Mouse (Mus musculus) liver, embryonic 13.5 days (tissue): Measurements from ENCODE around the gene Uck2. TPM values are rescaled to one million over a fixed set of nuclear protein-coding genes. Genes with fewer than 3 reads are reported as not detected.

ENCODE experiments used
- ATAC-seq: fragments of 200-750 bp; cut with Nextera tagmentation; 2 replicates; pipeline ENCODE4 v1.8.0; 2017; ENCODE audit warnings: low read depth, mild to moderate bottlenecking, moderate number of reproducible peaks, moderate library complexity
- DNase-seq: peaks from one replicate; pipeline ENCODE4 v3.0.0; 2022
- H3K27ac ChIP-seq: fragments of 300-500 bp; sonication (generic); 2 replicates; pipeline ENCODE4 v1.5.1; 2015; ENCODE audit warnings: moderate library complexity, mild to moderate bottlenecking, inconsistent platforms
- H3K27me3 ChIP-seq: fragments of 300-500 bp; sonication (generic); 2 replicates; pipeline ENCODE4 v1.6.1; 2015; ENCODE audit warnings: mild to moderate bottlenecking, inconsistent platforms
- H3K36me3 ChIP-seq: fragments of 300-500 bp; sonication (generic); 2 replicates; pipeline ENCODE4 v1.6.1; 2015; ENCODE audit warnings: mild to moderate bottlenecking, inconsistent platforms
- H3K4me1 ChIP-seq: fragments of 300-500 bp; sonication (generic); replicated peaks from 2 replicates; pipeline ENCODE4 v1.6.1; 2015; ENCODE audit warnings: inconsistent platforms
- H3K4me2 ChIP-seq: fragments of 300-500 bp; sonication (generic); 2 replicates; pipeline ENCODE4 v1.6.1; 2015; ENCODE audit warnings: inconsistent platforms, mild to moderate bottlenecking, moderate library complexity
- H3K4me3 ChIP-seq: fragments of 300-500 bp; sonication (generic); replicated peaks from 2 replicates; pipeline ENCODE4 v1.5.1; 2015; ENCODE audit warnings: mild to moderate bottlenecking, inconsistent platforms
- H3K9ac ChIP-seq: fragments of 300-500 bp; sonication (generic); 2 replicates; pipeline ENCODE4 v1.6.1; 2015; ENCODE audit warnings: mild to moderate bottlenecking, inconsistent platforms
- H3K9me3 ChIP-seq: fragments of 300-500 bp; sonication (generic); replicated peaks from 2 replicates; pipeline ENCODE4 v1.6.1; 2016; ENCODE audit warnings: inconsistent platforms
- WGBS: fragments of 180-500 bp; shearing (Covaris S2); methylation state at CpG from one replicate; pipeline ENCODE4 v1.1.7; 2015; ENCODE audit not compliant: insufficient replicate concordance; 5-methylcytosine and 5-hydroxymethylcytosine counted together
- polyA plus RNA-seq: library from polyadenylated mRNA; unstranded; fragments of >200 nt; fragmentation: Nextera tagmentation; extraction: Ambion mirVana; gene quantifications from 2 replicates; pipeline ENCODE4 v1.2.1, GENCODE M21; 2015

Gene Uck2
- polyA plus RNA-seq, 1 experiment from 2014 or later, result 67.1 TPM

DNA sequence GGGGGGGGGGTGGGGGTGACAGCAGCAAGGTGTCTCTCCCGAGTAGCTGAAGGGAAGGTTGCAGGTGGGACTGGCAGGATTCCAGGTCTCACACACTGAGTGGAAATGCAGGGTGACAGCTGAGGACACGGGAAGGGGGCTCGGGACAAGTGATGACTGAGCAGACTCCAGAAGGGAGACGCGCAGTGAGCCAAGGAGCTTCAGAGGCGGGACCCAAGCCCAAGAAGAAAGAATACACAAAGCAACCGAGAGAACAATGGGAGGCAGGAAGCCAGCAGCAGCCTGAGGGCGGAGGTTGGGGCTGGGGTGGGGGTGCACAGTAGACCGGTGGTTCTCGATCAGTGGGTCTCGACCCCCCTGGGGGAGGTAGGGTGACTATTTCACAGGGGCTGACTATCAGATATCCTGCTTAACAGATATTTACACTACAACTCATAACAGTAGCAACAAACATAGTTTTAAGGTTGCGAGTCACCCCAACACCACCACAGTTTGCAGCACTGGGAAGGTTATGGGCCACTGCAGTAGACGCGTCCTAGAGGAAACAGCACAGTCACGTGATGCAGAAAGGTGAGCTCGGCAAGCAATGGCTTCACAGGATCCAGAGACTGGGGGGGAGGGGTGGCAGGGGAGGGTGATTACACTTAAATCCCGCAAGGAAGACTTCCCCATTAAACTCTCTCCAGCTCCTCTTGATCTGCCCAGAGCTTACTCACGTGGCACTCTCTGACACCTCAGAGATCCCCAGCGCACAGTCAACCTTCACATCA lies 14.6 kb downstream of the Uck2 start:
- 23% methylated on average over 19 of the region's 19 CpGs for WGBS
- H3K4me3 ChIP-seq, result peak overlapping the region; percentile 26
- peak overlapping the region; percentile 66; the same call in 1 of the 2 replicates for H3K9ac ChIP-seq

DNA sequence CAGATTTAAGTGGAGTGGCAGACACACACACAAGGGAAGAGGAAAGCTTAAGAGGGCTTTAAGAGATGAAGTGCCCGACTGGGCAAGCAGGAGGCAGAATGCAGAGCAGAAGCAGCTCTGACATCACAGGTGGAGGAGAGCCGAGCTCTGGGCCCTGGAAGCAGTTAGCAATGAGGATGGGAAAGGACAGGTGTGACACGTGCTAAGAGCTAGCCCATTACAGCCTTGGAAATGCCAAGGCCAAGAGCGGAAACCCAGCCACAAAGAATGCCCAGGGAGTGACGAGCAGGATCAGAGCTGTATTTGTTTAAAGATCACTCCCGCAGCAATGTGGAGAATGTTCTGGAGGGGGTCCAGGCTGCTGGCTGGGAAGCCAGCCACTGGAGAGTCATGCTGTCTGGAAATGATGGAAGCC lies 15.3 kb downstream of the Uck2 start:
- H3K27me3 ChIP-seq, result no peaks in the 10 kb centered on the region
- DNase-seq (no peak), ATAC-seq (no peak)
- peaks cover 80% of the 10 kb centered on the region for H3K4me1 ChIP-seq
- H3K4me2 ChIP-seq, result peak overlapping the region; percentile 56
- WGBS, result 42% methylated on average over 6 of the region's 6 CpGs
- H3K36me3 ChIP-seq, result 0 out of 2 replicates have a peak, but pooled peaks cover 3% of the 10 kb centered on the region
- H3K9ac ChIP-seq, result peak overlapping the region; percentile 66; the same call in 1 of the 2 replicates
- H3K9me3 ChIP-seq, result no peaks in the 10 kb centered on the region
- peak overlapping the region; percentile 88 for H3K27ac ChIP-seq
- 0 out of 2 replicates have a peak overlapping the region, but pooled peaks have one; percentile 26 for H3K4me3 ChIP-seq

More for the DNA sequence above, 14.6 kb downstream of the Uck2 start:
- Histone ChIP-seq H3K27ac (peak overlapping the region; percentile 88), H3K27me3 (no peaks in the 10 kb centered on the region), H3K4me1 (peaks cover 84% of the 10 kb centered on the region), H3K9me3 (no peaks in the 10 kb centered on the region), H3K4me2 (peak overlapping the region; percentile 56), H3K36me3 (0 out of 2 replicates have a peak, but pooled peaks cover 3% of the 10 kb centered on the region)
- DNase-seq, result no peak
- 0 out of 2 replicates have a peak, but pooled peaks have one; percentile 19 for ATAC-seq

DNA sequence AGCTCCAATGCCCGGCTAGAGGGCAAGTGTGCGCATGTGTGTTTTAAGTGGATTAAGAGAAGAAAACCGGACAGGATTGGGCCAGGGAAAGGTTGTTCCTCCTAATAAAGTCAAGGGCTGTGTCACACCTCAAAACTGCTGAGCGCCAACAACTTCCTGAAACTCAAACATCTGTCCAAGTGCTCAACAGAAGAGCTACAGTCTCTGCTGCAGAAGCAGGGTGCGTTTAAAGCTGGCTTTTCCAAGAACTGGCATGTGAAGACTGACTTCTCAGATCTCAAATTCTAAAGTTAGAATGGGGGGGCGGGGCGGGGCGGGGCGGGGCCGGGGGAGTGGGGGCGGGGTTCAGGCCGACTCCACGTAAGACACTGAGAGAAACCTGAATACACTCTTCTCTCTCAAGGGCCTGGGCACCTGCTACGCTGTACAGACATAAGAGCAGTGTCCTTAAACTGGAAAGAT lies 15.7 kb downstream of the Uck2 start:
- DNase-seq (no peak), ATAC-seq (peak; percentile 26)
- Histone ChIP-seq H3K27me3 (no peaks in the 10 kb centered on the region), H3K4me1 (peaks cover 78% of the 10 kb centered on the region), H3K4me2 (peak overlapping the region; percentile 56), H3K4me3 (no peak overlapping the region), H3K27ac (peak overlapping the region; percentile 88), H3K9ac (peak overlapping the region; percentile 66), H3K36me3 (0 out of 2 replicates have a peak, but pooled peaks cover 3% of the 10 kb centered on the region), H3K9me3 (no peaks in the 10 kb centered on the region)
- WGBS, result 10% methylated on average over 14 of the region's 14 CpGs

GRCm38 (mm10) chr1:167268360-167269063 lies 16.6 kb downstream of the Uck2 start:
- Histone ChIP-seq H3K9me3 (no peaks in the 10 kb centered on the region), H3K4me3 (no peak overlapping the region), H3K36me3 (0 out of 2 replicates have a peak, but pooled peaks cover 3% of the 10 kb centered on the region), H3K4me1 (peaks cover 77% of the 10 kb centered on the region), H3K27ac (peak overlapping the region; percentile 77), H3K27me3 (no peaks in the 10 kb centered on the region), H3K4me2 (peak overlapping the region; percentile 56), H3K9ac (peak overlapping the region; percentile 54)
- WGBS, result 54% methylated on average over 9 of the region's 9 CpGs
- ATAC-seq (no peak), DNase-seq (no peak)

DNA sequence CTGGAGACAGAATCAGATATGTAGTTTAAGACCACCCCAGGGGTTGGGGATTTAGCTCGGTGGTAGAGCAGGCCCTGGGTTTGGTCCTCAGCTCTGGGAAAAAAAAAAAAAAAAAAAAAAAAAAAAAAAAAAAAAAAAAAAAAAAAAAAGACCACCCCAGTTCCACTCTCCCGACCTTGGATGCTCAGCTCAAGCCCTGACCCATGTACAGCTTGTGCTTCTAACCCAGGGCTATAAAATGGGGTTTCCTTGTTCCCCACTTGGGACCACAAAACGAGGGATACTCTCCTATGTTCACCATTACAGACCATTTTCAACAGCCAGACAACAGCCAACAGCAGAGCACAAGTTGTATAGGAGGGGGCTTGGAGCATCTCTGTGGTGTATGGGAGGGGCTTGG lies 18.4 kb downstream of the Uck2 start:
- WGBS, result 59% methylated on average over 3 of the region's 3 CpGs
- peaks cover 73% of the 10 kb centered on the region for H3K4me1 ChIP-seq
- no peaks in the 10 kb centered on the region for H3K27me3 ChIP-seq
- H3K9me3 ChIP-seq, result no peaks in the 10 kb centered on the region
- no peak overlapping the region for H3K9ac ChIP-seq
- H3K4me2 ChIP-seq, result no peak overlapping the region
- ATAC-seq (no peak), DNase-seq (no peak)
- no peak overlapping the region for H3K27ac ChIP-seq
- H3K36me3 ChIP-seq, result 0 out of 2 replicates have a peak, but pooled peaks cover 3% of the 10 kb centered on the region
- no peak overlapping the region for H3K4me3 ChIP-seq

GRCm38 (mm10) chr1:167265366-167265765 lies 19.8 kb downstream of the Uck2 start:
- Histone ChIP-seq H3K27me3 (no peaks in the 10 kb centered on the region), H3K4me1 (peaks cover 68% of the 10 kb centered on the region), H3K9ac (no peak overlapping the region), H3K4me2 (no peak overlapping the region), H3K4me3 (no peak overlapping the region), H3K9me3 (no peaks in the 10 kb centered on the region), H3K36me3 (0 out of 2 replicates have a peak, but pooled peaks cover 3% of the 10 kb centered on the region), H3K27ac (no peak overlapping the region)
- ATAC-seq (no peak), DNase-seq (no peak)
- 68% methylated on average over 4 of the region's 4 CpGs for WGBS

GRCm38 (mm10) chr1:167262489-167263041 lies 22.6 kb downstream of the Uck2 start:
- H3K4me1 ChIP-seq, result peaks cover 58% of the 10 kb centered on the region

GRCm38 (mm10) chr1:167261750-167262149 lies 23.4 kb downstream of the Uck2 start:
- no peaks in the 10 kb centered on the region for H3K27me3 ChIP-seq
- H3K27ac ChIP-seq, result no peak overlapping the region
- H3K9me3 ChIP-seq, result no peaks in the 10 kb centered on the region
- H3K9ac ChIP-seq, result no peak overlapping the region
- no peak overlapping the region for H3K4me3 ChIP-seq
- no peaks in the 10 kb centered on the region for H3K36me3 ChIP-seq
- H3K4me1 ChIP-seq, result peaks cover 62% of the 10 kb centered on the region
- 88% methylated on average over 11 of the region's 11 CpGs for WGBS
- no peak overlapping the region for H3K4me2 ChIP-seq
- ATAC-seq (no peak), DNase-seq (no peak)

More at GRCm38 (mm10) chr1:167262489-167263041, 22.6 kb downstream of the Uck2 start:
- H3K27ac ChIP-seq, result no peak overlapping the region
- 0 out of 2 replicates have a peak, but pooled peaks cover 3% of the 10 kb centered on the region for H3K36me3 ChIP-seq
- no peak overlapping the region for H3K9ac ChIP-seq
- H3K27me3 ChIP-seq, result no peaks in the 10 kb centered on the region
- H3K4me3 ChIP-seq, result no peak overlapping the region
- DNase-seq, result no peak
- no peak for ATAC-seq
- no peak overlapping the region for H3K4me2 ChIP-seq
- no peaks in the 10 kb centered on the region for H3K9me3 ChIP-seq
- WGBS, result 68% methylated on average over 10 of the region's 10 CpGs

DNA sequence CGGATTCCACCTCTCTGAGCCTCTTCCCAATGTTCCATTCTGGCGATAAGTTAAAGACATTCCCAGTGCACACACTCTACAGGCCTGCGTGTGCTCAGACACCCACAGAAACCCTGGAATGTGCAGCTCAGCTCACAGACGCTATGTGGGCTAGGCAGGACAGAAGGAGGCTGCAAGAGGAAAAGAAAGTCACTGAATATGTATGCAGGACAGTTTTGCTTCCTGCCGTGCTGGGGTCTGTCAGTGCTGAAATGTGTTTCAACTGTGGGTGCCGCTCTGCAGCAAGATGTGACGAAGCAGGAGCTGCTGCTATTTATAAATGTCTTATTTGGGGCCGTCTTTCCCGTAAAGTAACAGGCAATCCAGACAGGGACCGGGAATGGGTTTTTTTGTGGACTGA lies 25.4 kb downstream of the Uck2 start:
- peaks cover 74% of the 10 kb centered on the region for H3K4me1 ChIP-seq
- H3K4me2 ChIP-seq, result no peak overlapping the region
- H3K27ac ChIP-seq, result 0 out of 2 replicates have a peak overlapping the region, but pooled peaks have one; percentile 32

DNA sequence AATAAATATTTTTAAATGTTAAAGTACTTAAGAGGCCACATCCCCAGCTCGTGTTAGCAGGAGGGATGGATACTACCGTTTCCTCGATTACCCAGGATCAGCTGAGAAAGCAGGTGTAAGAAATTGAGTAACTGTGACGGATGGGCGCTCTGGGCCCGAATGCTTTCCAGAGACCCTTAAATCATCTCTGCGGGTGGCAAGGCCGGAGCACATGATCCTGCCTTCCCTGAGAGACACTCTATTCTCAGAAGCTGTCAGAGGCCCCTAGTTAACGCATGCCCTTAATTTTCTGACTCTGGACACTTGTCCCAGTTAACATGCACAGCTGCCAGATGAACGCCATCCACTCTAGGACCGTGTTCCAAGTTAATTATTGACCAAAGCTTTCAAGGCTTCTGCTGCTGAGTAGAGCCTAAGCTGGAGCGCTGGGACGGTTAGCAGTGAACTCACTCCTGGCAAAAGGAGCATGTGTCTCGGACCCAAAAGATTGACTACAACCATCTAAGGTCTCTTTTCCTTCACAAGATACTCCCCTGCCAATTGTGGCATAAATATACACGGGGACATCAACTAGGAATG lies 28.3 kb downstream of the Uck2 start:
- H3K36me3 ChIP-seq, result no peaks in the 10 kb centered on the region
- 78% methylated on average over 15 of the region's 15 CpGs for WGBS
- H3K27ac ChIP-seq, result no peak overlapping the region
- peaks cover 72% of the 10 kb centered on the region for H3K4me1 ChIP-seq
- no peaks in the 10 kb centered on the region for H3K9me3 ChIP-seq
- no peak overlapping the region for H3K9ac ChIP-seq
- H3K4me2 ChIP-seq, result no peak overlapping the region
- peak; percentile 44; the same call in 1 of the 2 replicates for ATAC-seq
- no peak overlapping the region for H3K4me3 ChIP-seq
- H3K27me3 ChIP-seq, result no peaks in the 10 kb centered on the region
- DNase-seq, result no peak

More for the DNA sequence above, 25.4 kb downstream of the Uck2 start:
- H3K36me3 ChIP-seq, result no peaks in the 10 kb centered on the region
- H3K9me3 ChIP-seq, result no peaks in the 10 kb centered on the region
- no peak overlapping the region for H3K4me3 ChIP-seq
- no peak for ATAC-seq
- no peak overlapping the region for H3K9ac ChIP-seq
- DNase-seq, result no peak
- 66% methylated on average over 10 of the region's 10 CpGs for WGBS
- H3K27me3 ChIP-seq, result no peaks in the 10 kb centered on the region
